Mouse (Mus musculus) T-cell, adult 66 days (primary cell): ENCODE results near the gene Hist1h2bq. TPM values are rescaled to one million over a fixed set of nuclear protein-coding genes. Genes with fewer than 3 reads are reported as not detected.

ENCODE experiments used
- total RNA-seq, 2 experiments: library from RNA; stranded (reverse); gene quantifications; 3 replicates in 1 of 2; 4 replicates in 1 of 2; pipeline ENCODE4 v1.2.4; 2023

Gene Hist1h2bq
- 100 to 1,000 TPM in 1 of 2 experiments, 10 to 100 TPM in 1; 85.1 to 138 TPM for total RNA-seq

GRCm38 (mm10) chr13:21810073-21810472, at the start of gene Hist1h2bq, which contains the start of gene Hist1h2ao:
TSS of gene Hist1h2bq (minus strand) at chr13:21810197.
TSS of gene Hist1h2ao (plus strand) at chr13:21810465.

GRCm38 (mm10) chr13:21833461-21833860, 23.5 kb upstream of the Hist1h2bq start, which contains the start of the genes Hist1h2ap and Hist1h2br:
TSS of gene Hist1h2ap (minus strand) at chr13:21833507.
TSS of gene Hist1h2br (plus strand) at chr13:21833743.

GRCm38 (mm10) chr13:21831418-21832394, 21.7 kb upstream of the Hist1h2bq start, which contains the start of gene Hist1h4n:
TSS of gene Hist1h4n (minus strand) at chr13:21832196.

GRCm38 (mm10) chr13:21811539-21811938, 1.5 kb upstream of the Hist1h2bq start, which contains the start of gene Hist1h4m:
TSS of gene Hist1h4m (plus strand) at chr13:21811746.

GRCm38 (mm10) chr13:21786899-21787629, 22.9 kb downstream of the Hist1h2bq start, which contains the start of the genes Hist1h2an and Hist1h2bp:
TSS of gene Hist1h2an (minus strand) at chr13:21787218.
TSS of gene Hist1h2bp (plus strand) at chr13:21787461.

GRCm38 (mm10) chr13:21783255-21783617, 26.8 kb downstream of the Hist1h2bq start, which contains the start of gene Hist1h3i:
TSS of gene Hist1h3i (minus strand) at chr13:21783370.

GRCm38 (mm10) chr13:21779767-21780731, 29.9 kb downstream of the Hist1h2bq start, which contains the start of gene Hist1h1b:
TSS of gene Hist1h1b (minus strand) at chr13:21780625.

Other genes with a start within 250 kb of the Hist1h2bq start
- gene Olfr1364, start 228.4 kb downstream of the Hist1h2bq start, total RNA-seq: not detected
- not detected for gene Olfr1362, start 196.2 kb downstream of the Hist1h2bq start, total RNA-seq
- not detected for gene Olfr11, start 167.7 kb downstream of the Hist1h2bq start, total RNA-seq
- gene Olfr1361, start 146.8 kb downstream of the Hist1h2bq start, total RNA-seq: not detected
- not detected for gene Olfr1360, start 132.8 kb downstream of the Hist1h2bq start, total RNA-seq
- not detected for gene Olfr1359, start 112.1 kb downstream of the Hist1h2bq start, total RNA-seq
- gene Hist1h2bl, start 94.1 kb downstream of the Hist1h2bq start, total RNA-seq: 100 to 1,000 TPM in 1 of 2 experiments, 10 to 100 TPM in 1; 41.0 to 101 TPM
- 10 to 100 TPM; 69.0 to 85.5 TPM for gene Hist1h2ai, start 93.8 kb downstream of the Hist1h2bq start, total RNA-seq
- gene Hist1h3h, start 92.5 kb downstream of the Hist1h2bq start, total RNA-seq: 100 to 1,000 TPM in 1 of 2 experiments, 10 to 100 TPM in 1; 63.3 to 163 TPM
- 10 to 100 TPM in 1 of 2 experiments, 1 to 10 TPM in 1; 9.3 to 35.0 TPM for gene Hist1h2bm, start 88.2 kb downstream of the Hist1h2bq start, total RNA-seq
- gene Hist1h4j, start 75.1 kb downstream of the Hist1h2bq start, total RNA-seq: 10 to 100 TPM in 1 of 2 experiments, 1 to 10 TPM in 1; 9.9 to 32.0 TPM
- gene Hist1h4k, start 59.7 kb downstream of the Hist1h2bq start, total RNA-seq: 100 to 1,000 TPM; 339 to 539 TPM
- gene Hist1h2ak, start 56.4 kb downstream of the Hist1h2bq start, total RNA-seq: 10 to 100 TPM; 34.6 to 52.1 TPM
- gene Hist1h2bn, start 56.1 kb downstream of the Hist1h2bq start, total RNA-seq: 100 to 1,000 TPM in 1 of 2 experiments, 10 to 100 TPM in 1; 62.8 to 108 TPM
- gene Hist1h1b, start 29.6 kb downstream of the Hist1h2bq start, total RNA-seq: 10 to 100 TPM; 20.5 to 68.4 TPM
- gene Hist1h3i, start 26.8 kb downstream of the Hist1h2bq start, total RNA-seq: 100 to 1,000 TPM in 1 of 2 experiments, 10 to 100 TPM in 1; 89.3 to 207 TPM
- gene Hist1h2an, start 23.0 kb downstream of the Hist1h2bq start, total RNA-seq: 10 to 100 TPM in 1 of 2 experiments, 1 to 10 TPM in 1; 8.2 to 18.6 TPM
- 10 to 100 TPM; 22.1 to 55.1 TPM for gene Hist1h2bp, start 22.7 kb downstream of the Hist1h2bq start, total RNA-seq
- 100 to 1,000 TPM; 104 to 232 TPM for gene Hist1h2ao, start 268 bp upstream of the Hist1h2bq start, total RNA-seq
- 100 to 1,000 TPM; 266 to 341 TPM for gene Hist1h4m, start 1.5 kb upstream of the Hist1h2bq start, total RNA-seq
- 100 to 1,000 TPM in 1 of 2 experiments, 10 to 100 TPM in 1; 17.4 to 191 TPM for gene Hist1h4n, start 22.0 kb upstream of the Hist1h2bq start, total RNA-seq
- gene Hist1h2ap, start 23.3 kb upstream of the Hist1h2bq start, total RNA-seq: 10 to 100 TPM; 52.5 to 94.4 TPM
- gene Hist1h2br, start 23.5 kb upstream of the Hist1h2bq start, total RNA-seq: 100 to 1,000 TPM in 1 of 2 experiments, 10 to 100 TPM in 1; 85.9 to 136 TPM
- gene Zfp184, start 134.9 kb upstream of the Hist1h2bq start, total RNA-seq: under 1 TPM; 0.36 to 0.67 TPM
- gene Pom121l2, start 171.0 kb upstream of the Hist1h2bq start, total RNA-seq: not detected
- gene Prss16, start 199.5 kb upstream of the Hist1h2bq start, total RNA-seq: under 1 TPM in 1 of 2 experiments, not detected in 1; 0.93 TPM
- 10 to 100 TPM in 1 of 2 experiments, 1 to 10 TPM in 1; 9.5 to 83.4 TPM for gene Hist1h2ah, start 225.4 kb upstream of the Hist1h2bq start, total RNA-seq
- gene Hist1h2bk, start 225.7 kb upstream of the Hist1h2bq start, total RNA-seq: 100 to 1,000 TPM in 1 of 2 experiments, 10 to 100 TPM in 1; 47.4 to 137 TPM
- gene Hist1h4i, start 231.2 kb upstream of the Hist1h2bq start, total RNA-seq: 100 to 1,000 TPM in 1 of 2 experiments, 10 to 100 TPM in 1; 55.8 to 104 TPM
- gene Hist1h2ag, start 232.7 kb upstream of the Hist1h2bq start, total RNA-seq: 100 to 1,000 TPM in 1 of 2 experiments, 10 to 100 TPM in 1; 44.9 to 107 TPM
- 10 to 100 TPM; 39.1 to 88.2 TPM for gene Hist1h2bj, start 233.0 kb upstream of the Hist1h2bq start, total RNA-seq